Mouse (Mus musculus) embryonic facial prominence, embryonic 11.5 days (tissue): ENCODE measurements around the gene Gmppb. TPM values are rescaled to one million over a fixed set of nuclear protein-coding genes. Genes with fewer than 3 reads are reported as not detected.

ENCODE experiments used
- microRNA-seq: library from miRNA; unstranded; fragments of <30 nt; microRNA quantifications from one replicate; pipeline ENCODE4, GENCODE M21; 2016; ENCODE audit warnings: borderline number of aligned reads
- polyA plus RNA-seq: library from polyadenylated mRNA; unstranded; fragments of >200 nt; fragmentation: Nextera tagmentation; extraction: Ambion mirVana; gene quantifications from 2 replicates; pipeline ENCODE4 v1.2.1, GENCODE M21; 2014

Gmppb gene
- polyA plus RNA-seq, 1 experiment from 2014 or later: 19.2 TPM

Small RNA genes lying within 50 kb of the gene (microRNA-seq; reads per million reads assigned to microRNA genes)
- not detected for gene Mir7088

Other genes starting within 250 kb of the Gmppb start
- gene Rbm6, start 176.0 kb upstream of the Gmppb start, polyA plus RNA-seq: 96.7 and 101 TPM in 2 replicates
- gene Mon1a, start 161.1 kb upstream of the Gmppb start, polyA plus RNA-seq: 11.5 and 12.5 TPM in 2 replicates
- gene Mst1r, start 142.4 kb upstream of the Gmppb start, polyA plus RNA-seq: 0.49 and 0.79 TPM in 2 replicates
- not detected in 2 replicates for gene Actl11, start 120.8 kb upstream of the Gmppb start, polyA plus RNA-seq
- gene Camkv, start 113.6 kb upstream of the Gmppb start, polyA plus RNA-seq: 3.5 and 4.3 TPM in 2 replicates
- gene Traip, start 99.1 kb upstream of the Gmppb start, polyA plus RNA-seq: 34.2 and 34.8 TPM in 2 replicates
- gene Uba7, start 73.7 kb upstream of the Gmppb start, polyA plus RNA-seq: 12.2 and 13.2 TPM in 2 replicates
- 4.0 and 4.5 TPM in 2 replicates for gene Gm20661, start 66.2 kb upstream of the Gmppb start, polyA plus RNA-seq
- gene Inka1, start 63.4 kb upstream of the Gmppb start, polyA plus RNA-seq: 101 and 108 TPM in 2 replicates
- gene Cdhr4, start 56.7 kb upstream of the Gmppb start, polyA plus RNA-seq: 7.6 and 10.2 TPM in 2 replicates
- gene Gm20662, start 52.9 kb upstream of the Gmppb start, polyA plus RNA-seq: 0.14 and 0.59 TPM in 2 replicates
- 28.0 and 30.1 TPM in 2 replicates for gene Ip6k1, start 46.7 kb upstream of the Gmppb start, polyA plus RNA-seq
- gene Amigo3, start 3.9 kb downstream of the Gmppb start, polyA plus RNA-seq: 1.4 and 1.5 TPM in 2 replicates
- gene Mst1, start 31.2 kb downstream of the Gmppb start, polyA plus RNA-seq: 0.28 and 0.31 TPM in 2 replicates
- 22.0 and 23.5 TPM in 2 replicates for gene Rnf123, start 34.1 kb downstream of the Gmppb start, polyA plus RNA-seq
- 45.3 and 47.2 TPM in 2 replicates for gene Apeh, start 45.4 kb downstream of the Gmppb start, polyA plus RNA-seq
- 0.97 and 1.1 TPM in 2 replicates for gene Bsn, start 141.1 kb downstream of the Gmppb start, polyA plus RNA-seq
- 44.5 and 49.8 TPM in 2 replicates for gene Dag1, start 214.7 kb downstream of the Gmppb start, polyA plus RNA-seq
- gene Nicn1, start 241.2 kb downstream of the Gmppb start, polyA plus RNA-seq: 48.4 TPM in 2 replicates
- 14.6 and 16.4 TPM in 2 replicates for gene Amt, start 247.6 kb downstream of the Gmppb start, polyA plus RNA-seq